Mouse (Mus musculus) ES-Bruce4 (cell line): ENCODE data around the gene Zfp704.

Source experiments
- CTCF ChIP-seq: IDR thresholded peaks from one replicate; pipeline ENCODE4 v1.8.1; 2011; ENCODE audit warnings: low read depth, low read length
- EP300 ChIP-seq: IDR thresholded peaks from 2 replicates; pipeline ENCODE4 v1.6.1; 2011; ENCODE audit warnings: low read depth, low read length; ENCODE audit not compliant: insufficient read depth
- POLR2A ChIP-seq: IDR thresholded peaks from one replicate; pipeline ENCODE4 v1.8.1; 2011; ENCODE audit warnings: low read length; ENCODE audit not compliant: insufficient read depth

GRCm38 (mm10) chr3:9580952-9581798 lies 28.7 kb downstream of the Zfp704 start:
- TF ChIP-seq POLR2A (no peak), CTCF (no peak), EP300 (no peak)
